Mouse (Mus musculus) megakaryocyte, embryonic 14.5 days (primary cell): ENCODE data around the gene Bmp10.

Experiments used
- FLI1 ChIP-seq: IDR thresholded peaks from 2 replicates; pipeline ENCODE4 v1.6.1; 2012; ENCODE audit warnings: low read length, inconsistent platforms, mixed read lengths
- GATA1 ChIP-seq: IDR thresholded peaks from 3 replicates; pipeline ENCODE4 v1.6.1; 2012; ENCODE audit warnings: mixed read lengths, low read length, inconsistent platforms, borderline replicate concordance

- TF ChIP-seq GATA1: no peak
- no peak for TF ChIP-seq FLI1
Measured at GRCm38 (mm10) chr6:87483224-87483899, 54.6 kb downstream of the Bmp10 start.
